Mouse (Mus musculus) spleen, postnatal 14 days (tissue): ENCODE measurements around the gene Hspa12b.

Source experiments
- DNase-seq, 2 experiments: peaks; one replicate each; pipeline ENCODE4 v3.0.0; 2021 to 2022; ENCODE audit warnings: low spot score in 2 of 2

Hspa12b gene

DNA sequence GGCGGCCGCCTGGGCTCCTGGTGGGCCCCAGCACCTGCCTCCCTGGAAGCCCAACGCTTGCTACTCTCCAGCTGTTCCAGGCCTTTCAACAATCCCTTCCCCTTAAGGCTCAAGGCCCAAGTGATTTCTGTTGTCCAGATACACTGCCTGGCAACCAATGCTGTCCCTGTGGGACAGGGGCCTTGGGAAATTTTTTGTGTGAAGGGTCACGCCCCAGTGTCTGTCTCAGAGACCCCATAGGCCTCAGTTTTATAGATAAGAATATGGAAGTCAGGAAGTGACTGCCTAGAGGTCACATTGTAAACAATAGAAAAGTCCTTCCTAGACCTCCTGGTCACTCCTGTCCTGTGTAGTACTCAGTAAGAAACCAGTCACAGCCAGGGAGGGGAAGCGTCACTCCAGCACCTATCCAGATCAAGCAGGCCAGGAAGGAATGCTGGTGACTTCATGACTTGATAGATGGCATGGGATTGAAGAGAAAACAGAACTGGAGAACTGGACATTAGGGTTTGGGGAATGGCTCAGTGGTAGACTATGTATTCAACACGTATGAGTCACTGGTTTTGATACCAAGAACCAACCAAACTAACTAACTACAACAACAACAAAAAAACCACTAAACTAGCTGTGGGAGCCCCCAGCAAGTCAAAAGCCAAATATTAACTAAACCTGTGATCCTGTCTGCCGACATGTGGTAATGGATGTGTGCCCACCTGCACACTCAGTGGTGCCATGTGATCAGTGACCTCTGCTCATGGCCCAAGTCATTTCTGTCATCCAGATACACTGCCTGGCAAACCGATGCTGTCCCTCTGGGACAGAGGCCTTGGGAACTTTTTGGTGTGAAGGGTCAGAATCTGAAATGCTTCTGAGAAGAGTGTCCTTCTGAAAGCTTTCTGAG lies 21.5 kb downstream of the Hspa12b start:
- DNase-seq, result no peak

DNA sequence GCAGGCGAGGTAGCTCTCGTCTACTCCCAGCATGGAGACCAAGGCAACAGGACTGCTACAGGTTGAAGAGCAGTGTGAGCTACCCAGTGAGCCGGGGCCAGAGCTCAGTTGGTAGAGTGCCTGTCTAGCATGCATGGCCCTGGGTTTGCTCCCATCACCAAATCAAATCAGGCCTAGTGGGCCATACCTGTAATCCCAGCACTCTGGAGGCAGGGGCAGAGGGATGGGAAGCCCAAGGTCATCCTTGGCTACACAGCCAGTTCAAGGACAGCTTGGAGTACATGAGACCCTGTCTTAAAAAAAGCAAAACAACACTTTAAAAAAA lies 22.1 kb downstream of the Hspa12b start:
- no peak for DNase-seq

DNA sequence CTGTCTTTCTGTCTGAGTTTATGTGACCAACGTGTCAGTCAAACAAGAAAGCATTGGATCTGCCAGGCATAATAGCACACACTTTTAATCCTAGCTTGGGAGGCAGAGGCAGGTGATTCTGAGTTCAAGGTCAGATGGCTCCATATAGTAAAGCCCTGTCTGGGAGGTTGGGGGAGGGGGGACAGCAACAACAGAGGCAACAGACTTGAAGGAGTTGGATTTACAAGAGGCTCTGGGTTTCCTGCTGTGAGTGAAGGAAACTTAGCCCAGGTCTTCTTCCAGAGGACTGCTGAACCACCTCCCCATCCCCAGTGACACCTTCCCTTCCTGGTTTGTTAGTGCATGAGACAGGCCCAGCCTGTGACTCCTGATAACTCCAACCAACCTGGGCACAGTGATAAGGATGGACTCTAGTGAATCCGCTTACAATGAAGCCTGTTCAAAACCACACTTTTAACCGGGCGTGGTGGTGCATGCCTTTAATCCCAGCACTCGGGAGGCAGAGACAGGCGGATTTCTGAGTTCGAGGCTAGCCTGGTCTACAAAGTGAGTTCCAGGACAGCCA lies 25.2 kb downstream of the Hspa12b start:
- DNase-seq, result no peak

DNA sequence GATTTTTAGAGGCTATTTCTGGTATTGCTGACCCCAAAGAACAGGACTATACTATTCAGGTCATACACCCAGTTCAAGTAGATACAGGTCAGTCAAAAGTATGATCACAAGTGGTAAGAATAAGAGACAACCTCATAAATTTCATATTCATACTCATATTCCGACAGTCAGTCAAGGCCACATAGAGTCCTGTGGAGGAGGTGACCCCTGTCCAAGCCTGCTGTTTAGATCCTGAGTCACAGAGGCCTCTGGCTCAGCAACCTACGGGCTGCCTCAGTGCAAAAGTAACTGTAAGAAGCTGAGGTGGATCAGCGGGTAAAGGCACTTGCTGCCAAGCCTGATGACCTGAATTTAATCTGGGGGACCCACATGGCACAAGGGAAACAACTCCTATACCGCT lies 27.0 kb downstream of the Hspa12b start:
- DNase-seq, result no peak

DNA sequence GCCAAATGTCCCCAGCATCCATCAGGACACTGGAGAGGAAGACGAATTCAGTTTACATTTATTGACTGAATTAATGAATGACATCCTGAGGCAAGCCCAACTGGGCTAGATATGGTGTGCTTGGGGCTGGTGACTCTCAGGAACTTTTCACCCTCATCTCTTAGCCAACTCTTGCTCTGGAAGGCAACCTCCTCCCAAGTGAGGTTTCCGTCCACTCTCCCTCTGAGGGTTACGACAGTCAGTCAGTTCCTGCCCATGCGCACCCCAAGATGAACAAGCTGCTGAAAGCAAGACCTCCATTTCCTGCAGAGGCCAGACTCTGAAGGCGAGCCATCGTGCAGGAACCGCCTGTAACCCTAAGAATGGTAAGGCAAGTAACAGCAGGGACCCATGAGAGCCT lies 29.9 kb downstream of the Hspa12b start:
- DNase-seq, result no peak

DNA sequence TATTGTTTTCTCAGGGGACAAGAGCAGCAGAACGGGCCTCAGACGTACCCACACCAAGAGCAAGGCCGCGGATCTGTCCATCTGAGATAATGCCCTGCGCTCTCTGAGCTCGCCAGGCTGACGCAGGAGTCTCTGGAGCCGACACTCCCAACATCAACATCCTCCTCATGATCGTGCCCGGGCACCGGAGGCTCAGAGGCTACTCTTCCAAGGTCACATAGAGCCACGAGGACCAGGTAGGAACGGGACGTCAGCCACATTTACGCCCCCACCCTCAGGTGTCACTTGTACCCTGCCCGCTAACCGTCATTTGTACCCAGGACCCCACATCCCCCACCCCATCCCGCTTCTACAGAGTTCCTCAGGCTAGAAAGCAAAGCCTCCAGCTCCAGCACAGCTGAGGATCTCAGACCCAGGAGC lies 32.4 kb downstream of the Hspa12b start:
- peak; percentile 43 to 52 for DNase-seq

DNA sequence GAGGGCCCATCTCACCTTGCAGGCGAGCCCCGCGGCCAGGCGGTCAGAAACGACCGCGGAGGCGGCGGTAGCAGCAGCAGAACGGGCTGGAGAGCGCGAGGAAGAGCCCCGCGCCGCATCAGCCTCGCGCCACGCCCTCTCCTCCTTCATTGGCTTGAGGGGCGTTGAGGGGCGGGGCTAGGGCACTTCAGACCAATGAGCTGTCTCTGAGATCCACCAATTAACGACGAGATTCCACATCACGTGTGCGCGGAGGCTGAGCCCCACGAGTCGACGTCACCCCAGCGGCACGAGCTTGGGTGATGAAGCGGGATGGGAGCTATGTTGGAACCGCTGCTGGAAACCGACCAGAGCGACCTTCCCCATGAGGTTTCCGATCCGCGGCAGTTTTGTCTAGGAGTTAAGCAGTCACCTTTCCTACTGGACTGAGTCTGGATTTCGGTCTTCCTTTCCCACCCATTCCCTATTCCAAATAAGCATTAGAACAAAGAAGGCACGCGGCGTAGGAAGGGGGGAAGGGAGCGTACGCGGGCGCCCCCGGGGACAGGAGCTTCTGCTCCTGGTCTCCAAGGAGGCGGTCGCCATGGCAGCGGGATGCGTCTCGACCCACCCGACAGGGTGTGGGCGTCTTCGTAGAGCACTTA lies 33.0 kb downstream of the Hspa12b start, which contains the start of gene 1700037H04Rik:
Gene 1700037H04Rik, minus strand, starts transcription at position 144 of the 644 bp plus-strand sequence.
- DNase-seq, result peak; percentile 92

DNA sequence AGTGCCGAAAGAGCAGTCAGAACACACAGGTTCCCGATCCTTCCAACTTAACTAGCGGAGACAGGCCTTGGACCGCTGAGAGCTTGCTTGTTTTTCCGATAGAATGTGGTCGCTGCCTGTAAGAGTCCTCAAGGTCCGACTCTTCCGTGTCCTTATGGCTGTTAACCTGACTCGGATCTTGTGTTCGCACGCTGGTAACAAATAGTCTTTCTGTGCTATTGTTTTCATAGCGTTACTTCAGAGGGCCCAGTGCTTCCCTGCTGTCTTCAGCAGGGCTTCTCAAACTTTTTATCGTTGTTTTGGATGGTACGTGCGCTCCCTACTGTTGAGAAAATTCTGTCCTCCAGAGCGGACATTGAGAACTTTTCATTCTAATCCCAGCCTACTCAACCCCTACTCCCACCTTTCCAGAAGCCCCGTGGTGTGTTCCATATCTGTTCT lies 33.6 kb downstream of the Hspa12b start:
- DNase-seq, result no peak

DNA sequence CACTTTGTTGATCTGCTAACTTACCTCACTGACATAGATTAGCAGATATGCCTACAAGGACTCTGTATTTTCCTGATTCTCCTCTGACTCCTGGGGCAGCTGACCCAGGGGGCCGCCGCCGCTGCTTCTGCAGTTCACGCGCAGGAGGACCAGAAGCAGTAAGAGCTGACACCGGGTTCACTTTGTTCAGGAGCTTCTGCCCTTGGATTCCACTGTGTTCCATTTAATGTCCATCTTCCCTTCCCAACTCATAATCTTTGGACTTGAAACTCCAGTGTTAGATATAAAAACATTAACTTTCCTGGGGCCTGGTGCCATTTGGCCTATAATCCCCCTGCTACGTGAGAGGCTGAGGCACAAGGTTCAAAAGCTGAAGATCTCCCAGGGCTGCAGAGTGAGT lies 36.8 kb downstream of the Hspa12b start:
- DNase-seq, result no peak

DNA sequence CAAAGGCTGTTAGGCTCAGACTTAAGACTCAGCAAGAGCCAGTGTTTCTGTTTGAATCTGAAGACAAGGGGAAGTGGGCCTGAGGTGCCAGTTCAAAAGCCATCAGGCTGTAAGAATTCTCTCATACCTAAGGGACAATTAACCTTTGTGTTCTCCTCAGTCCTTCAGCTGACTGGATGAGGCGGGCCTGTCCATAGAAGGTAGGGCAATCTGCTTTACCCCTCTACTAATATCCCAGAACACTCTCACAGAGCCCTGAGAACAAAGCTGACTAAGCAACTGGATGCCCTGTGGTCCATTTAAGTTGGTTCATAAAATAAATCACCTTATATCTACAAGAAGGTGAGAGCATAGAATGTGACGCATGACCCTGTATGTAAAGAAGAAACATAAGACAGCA lies 39.1 kb downstream of the Hspa12b start:
- DNase-seq, result no peak

DNA sequence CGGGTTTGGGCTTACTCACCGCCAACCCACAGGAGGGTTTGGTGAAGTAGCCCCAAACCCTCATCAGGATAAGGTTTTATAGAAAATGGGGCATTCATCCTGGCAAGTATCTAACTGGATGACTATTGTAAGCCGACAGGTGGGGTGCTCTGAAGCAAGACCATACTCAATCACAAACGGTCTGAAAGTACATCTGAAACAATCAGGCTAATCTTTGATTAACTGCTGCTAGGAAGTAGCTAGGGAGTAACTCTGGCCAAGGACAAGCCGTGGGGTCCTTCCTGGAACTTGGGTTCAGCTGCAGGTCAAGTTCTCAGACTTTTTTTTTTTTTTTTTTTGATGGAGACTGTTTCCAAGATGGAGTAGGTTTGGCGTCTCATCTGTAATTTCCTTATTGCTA lies 40.9 kb downstream of the Hspa12b start:
- no peak for DNase-seq

DNA sequence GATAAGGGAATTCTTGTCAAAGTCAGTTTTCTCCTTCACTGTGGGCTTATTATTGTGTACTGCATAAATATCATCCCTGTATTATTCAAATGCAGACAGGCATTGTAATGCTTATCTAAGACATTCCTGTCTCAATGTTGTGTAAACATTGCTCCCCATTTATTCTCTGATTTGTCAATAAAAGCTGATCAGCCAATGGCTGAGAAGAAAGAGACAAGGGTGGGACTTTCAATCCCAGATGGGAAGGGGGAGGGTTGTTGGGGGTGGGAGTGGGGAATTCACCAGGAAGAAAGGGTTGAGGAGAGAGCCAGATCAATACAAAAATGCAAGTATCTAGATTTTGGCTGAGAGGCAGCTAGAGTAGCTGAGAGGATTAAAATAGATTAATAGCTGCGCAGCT lies 41.8 kb downstream of the Hspa12b start:
- no peak for DNase-seq

DNA sequence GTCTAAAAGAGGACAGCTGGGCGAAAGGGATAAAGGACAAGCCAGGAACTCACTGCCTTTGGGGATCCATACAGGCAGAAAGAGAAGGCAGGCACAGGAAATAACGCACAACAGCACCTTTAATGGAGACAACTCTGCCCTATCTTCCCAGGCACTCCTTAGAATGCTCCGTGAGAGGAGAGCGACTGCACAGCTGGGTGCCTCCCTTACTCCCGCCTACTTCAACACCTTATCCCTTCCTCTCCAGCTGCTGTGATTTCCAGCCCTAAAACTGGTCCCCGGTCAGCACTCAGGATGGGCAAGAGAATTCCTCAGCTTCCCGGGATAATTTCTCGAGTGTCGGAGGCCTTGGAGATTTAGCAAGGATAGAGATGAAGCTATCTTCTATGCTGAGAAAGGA lies 43.9 kb downstream of the Hspa12b start:
- no peak for DNase-seq

DNA sequence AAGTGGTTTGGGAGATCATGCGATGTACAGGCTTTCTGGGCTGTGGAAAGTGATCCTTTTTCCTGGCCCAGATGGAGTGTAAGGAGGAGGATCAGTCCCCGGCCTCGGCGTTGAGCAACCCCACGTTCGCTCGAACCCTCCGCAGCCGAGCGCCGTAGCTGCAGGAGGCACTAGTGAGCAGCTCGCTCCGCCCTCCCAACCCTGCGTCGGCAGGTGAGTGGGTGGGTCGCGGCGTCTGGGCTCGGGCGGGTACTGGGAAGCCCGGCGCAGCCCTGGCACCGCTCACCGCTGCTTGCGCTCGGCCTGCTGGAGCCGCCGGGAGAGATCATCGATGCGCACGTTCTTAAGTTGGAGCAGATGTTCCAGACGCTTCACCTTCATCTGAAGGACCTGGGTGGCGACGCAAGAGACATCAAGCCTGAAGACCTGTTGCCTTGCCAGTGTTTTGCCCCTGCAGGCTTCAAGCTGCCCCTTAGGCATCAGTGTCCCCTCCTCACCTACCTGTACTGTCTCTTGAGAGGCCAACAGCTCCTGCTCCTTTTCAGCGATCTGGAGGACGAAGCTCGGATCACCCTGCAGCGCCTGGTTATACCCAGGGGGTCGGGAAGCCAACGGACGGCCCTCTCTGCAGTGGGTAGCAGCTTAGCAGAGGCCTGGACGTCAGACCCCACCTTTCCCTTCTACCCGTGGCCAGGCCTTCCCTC lies 44.5 kb downstream of the Hspa12b start:
- DNase-seq, result peak; percentile 48 to 60

DNA sequence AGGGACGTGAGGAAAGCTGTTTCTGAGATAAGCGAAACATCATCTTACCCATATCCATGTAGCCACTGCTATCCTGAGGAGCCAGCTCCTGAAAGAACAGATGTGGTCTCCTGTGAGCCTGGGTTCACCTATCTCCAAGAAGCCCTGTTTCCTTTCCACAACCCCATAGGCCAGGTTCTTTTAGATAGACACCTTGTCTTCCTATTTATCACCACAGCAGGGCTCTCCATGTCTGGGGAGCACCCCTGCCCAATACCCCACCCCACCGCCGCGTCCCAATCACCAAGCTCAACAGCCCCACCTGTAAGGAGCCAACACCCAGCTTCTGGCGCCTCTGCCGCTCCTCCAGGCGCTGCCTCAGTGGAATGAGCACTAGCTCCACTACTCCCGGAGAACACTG lies 45.2 kb downstream of the Hspa12b start:
- DNase-seq, result no peak

DNA sequence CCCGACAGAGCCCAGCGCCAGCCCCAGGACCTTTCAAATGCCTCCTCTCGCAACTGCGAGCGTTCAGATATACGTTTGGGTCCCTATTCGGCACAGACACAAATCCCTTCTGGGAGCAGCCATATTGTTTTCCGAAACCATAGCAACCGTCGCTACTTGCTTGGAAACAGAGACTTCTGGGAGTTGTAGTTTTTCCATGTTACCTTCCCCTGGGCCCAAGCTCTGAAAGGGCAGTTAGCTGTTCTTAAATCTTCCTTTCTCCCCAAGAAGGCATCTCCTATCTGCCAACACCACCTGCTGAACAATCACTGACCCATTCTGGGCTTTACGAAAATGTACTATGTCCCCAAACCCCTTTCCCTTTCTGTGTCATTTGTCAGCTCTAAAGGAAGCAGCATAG lies 47.6 kb downstream of the Hspa12b start:
- DNase-seq, result no peak

DNA sequence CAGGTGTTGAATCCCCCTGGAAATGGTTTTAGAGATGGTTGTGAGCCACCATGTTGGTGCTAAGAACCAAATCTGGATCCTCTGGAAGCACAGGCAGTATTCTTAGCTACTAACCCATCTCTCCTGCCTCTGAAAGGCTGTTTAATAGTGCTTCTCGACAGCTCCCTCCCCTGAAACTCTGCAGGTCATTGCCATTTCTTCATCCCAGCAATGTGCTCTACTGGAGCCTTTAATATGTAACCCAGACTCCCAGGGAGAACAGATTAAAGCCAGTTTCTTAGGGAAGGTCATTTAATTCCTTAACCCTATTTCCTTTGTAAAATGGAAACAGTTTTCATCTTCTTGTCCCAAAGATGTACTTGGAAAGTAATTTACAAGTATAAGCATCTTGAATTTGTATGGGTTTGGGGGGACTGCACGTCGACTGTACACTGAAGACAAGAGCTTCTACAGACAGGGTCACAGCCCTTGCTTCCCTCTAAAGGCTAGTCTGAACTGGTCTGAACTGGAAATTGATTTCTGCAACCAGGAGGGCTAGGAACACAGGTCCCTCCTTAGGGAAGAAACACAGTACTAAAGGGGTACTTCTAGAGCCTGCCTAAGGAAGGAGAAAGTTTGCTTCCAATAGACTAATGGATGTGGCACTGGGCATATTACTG lies 48.3 kb downstream of the Hspa12b start:
- DNase-seq, result no peak

DNA sequence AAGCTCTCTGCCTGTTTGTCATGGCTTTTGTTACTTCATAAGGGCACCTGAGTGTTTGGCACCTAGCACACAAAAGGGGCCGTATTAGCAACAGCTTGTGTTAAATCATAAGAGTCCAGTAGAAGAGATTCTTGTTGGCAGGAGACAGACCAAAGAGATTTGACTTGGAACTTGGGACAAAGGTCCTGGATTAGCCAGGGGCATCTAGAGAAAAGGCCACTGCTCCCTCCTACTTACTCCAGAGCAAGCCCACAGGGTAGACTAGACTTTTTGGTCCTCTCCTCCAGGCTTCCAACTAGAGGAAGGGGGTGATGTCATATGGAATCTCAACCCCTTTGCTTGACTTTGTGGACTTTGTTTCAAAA lies 48.8 kb downstream of the Hspa12b start:
- no peak for DNase-seq

DNA sequence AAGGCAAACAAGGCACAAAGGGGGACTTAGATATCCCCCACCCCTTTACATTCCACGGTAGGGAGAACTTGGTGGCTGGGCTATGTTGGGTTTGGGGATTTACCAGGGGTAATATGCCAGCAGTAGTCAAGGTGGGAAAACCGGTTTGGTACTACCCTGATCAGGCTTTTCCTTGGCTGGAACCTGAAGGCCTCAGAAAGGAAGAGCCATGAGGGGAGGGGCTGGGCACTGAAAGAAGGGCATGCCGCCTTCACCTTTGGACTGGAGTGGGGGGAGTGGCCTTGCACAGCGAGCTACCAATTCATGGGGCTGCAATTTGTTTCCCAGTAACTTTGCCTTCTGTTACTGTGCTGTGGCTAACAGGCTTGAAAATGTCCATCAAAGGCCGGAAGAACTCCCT lies 49.4 kb downstream of the Hspa12b start:
- no peak for DNase-seq

DNA sequence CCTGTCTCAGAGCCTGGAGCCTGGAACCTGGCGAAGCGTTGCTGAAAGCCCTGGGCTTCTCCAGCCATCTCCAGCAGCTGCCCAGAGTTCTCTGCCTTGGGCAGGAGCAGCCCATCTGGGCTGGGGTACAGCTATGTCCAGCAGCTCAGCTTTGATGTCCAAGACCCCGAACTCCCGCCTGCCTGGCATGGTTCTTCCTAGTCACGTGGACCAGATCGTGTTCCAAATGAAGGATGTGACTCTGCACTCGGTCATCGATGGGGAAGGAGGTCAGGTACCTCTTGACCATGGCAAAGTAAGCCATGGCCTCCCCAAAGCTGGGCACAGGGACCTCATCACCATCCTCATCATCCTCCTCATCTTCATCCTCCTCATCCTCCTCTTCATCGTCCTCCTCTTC lies 50.9 kb downstream of the Hspa12b start:
- DNase-seq, result no peak

DNA sequence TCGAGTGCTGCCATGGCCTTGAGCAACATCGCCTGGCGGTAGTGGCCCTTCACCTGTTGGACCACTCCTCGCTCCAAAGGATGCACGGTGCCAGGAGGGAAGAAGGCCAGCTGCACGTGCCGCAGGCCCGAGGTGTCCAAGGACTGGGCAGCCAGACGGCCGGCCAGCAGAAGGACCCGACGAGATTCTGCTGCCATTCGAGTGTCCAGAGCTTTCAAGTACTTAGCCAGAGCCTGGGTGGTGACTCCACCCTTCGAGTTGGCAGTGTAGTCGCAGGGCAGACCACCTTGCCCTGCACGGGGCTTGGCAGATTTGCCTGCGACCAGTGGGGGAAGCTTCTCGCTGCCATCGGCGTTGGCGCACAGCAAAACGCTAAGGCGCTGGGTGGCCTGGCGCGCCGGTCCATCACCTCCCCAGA lies 51.8 kb downstream of the Hspa12b start:
- no peak for DNase-seq
